Mouse (Mus musculus) stomach, embryonic 14.5 days (tissue): ENCODE results near the gene Gng2. TPM values are rescaled to one million over a fixed set of nuclear protein-coding genes. Genes with fewer than 3 reads are reported as not detected.
"Not testable (repeated sequence)": the region's sequence is repeated elsewhere in the genome, so short reads cannot be mapped to it uniquely, and the experiment has no call there.

Source experiments
- ATAC-seq: fragments of 200-750 bp; cut with Nextera tagmentation; 2 replicates; pipeline ENCODE4 v1.8.0; 2017; ENCODE audit warnings: low read depth, moderate TSS enrichment; ENCODE audit not compliant: insufficient number of reproducible peaks, insufficient read depth, low FRiP score
- H3K27ac ChIP-seq: fragments of 300-500 bp; sonication (generic); 2 replicates; pipeline ENCODE4 v1.5.1; 2014; ENCODE audit warnings: mild to moderate bottlenecking, low read length, moderate library complexity, mixed read lengths
- H3K27me3 ChIP-seq: fragments of 300-500 bp; sonication (generic); 2 replicates; pipeline ENCODE4 v1.6.1; 2014; ENCODE audit warnings: low read length, control low read depth, mixed read lengths; ENCODE audit not compliant: control insufficient read depth, insufficient read depth
- H3K36me3 ChIP-seq: fragments of 300-500 bp; sonication (generic); 2 replicates; pipeline ENCODE4 v1.6.1; 2014; ENCODE audit warnings: mild to moderate bottlenecking, control low read depth, low read length, moderate library complexity, mixed read lengths; ENCODE audit not compliant: control insufficient read depth, insufficient read depth
- H3K4me1 ChIP-seq: fragments of 300-500 bp; sonication (generic); 2 replicates; pipeline ENCODE4 v1.6.1; 2014; ENCODE audit warnings: low read length, control low read depth, mixed read lengths; ENCODE audit not compliant: control insufficient read depth, insufficient read depth
- H3K4me2 ChIP-seq: fragments of 300-500 bp; sonication (generic); replicated peaks from 2 replicates; pipeline ENCODE4 v1.6.1; 2014; ENCODE audit warnings: low read depth, low read length, control low read depth
- H3K4me3 ChIP-seq: fragments of 300-500 bp; sonication (generic); 2 replicates; pipeline ENCODE4 v1.5.1; 2014; ENCODE audit warnings: low read depth, low read length, control low read depth
- H3K9ac ChIP-seq: fragments of 300-500 bp; sonication (generic); replicated peaks from 2 replicates; pipeline ENCODE4 v1.6.1; 2014; ENCODE audit warnings: low read depth, mild to moderate bottlenecking, control low read depth, low read length, moderate library complexity, mixed read lengths
- H3K9me3 ChIP-seq: fragments of 300-500 bp; sonication (generic); 2 replicates; pipeline ENCODE4 v1.6.1; 2016; ENCODE audit warnings: low read depth, low read length, control low read depth; ENCODE audit not compliant: control insufficient read depth
- WGBS: fragments of 180-500 bp; shearing (Covaris S2); extraction: QIAGEN DNeasy Blood & Tissue Kit; methylation state at CpG from one replicate; pipeline ENCODE4 v1.1.7; 2014; 5-methylcytosine and 5-hydroxymethylcytosine counted together
- polyA plus RNA-seq: library from polyadenylated mRNA; unstranded; fragments of >200 nt; fragmentation: Nextera tagmentation; extraction: Ambion mirVana; gene quantifications from 2 replicates; pipeline ENCODE4 v1.2.1, GENCODE M21; 2014

Gene Gng2
- polyA plus RNA-seq, 1 experiment from 2014 or later, result 72.5 TPM

DNA sequence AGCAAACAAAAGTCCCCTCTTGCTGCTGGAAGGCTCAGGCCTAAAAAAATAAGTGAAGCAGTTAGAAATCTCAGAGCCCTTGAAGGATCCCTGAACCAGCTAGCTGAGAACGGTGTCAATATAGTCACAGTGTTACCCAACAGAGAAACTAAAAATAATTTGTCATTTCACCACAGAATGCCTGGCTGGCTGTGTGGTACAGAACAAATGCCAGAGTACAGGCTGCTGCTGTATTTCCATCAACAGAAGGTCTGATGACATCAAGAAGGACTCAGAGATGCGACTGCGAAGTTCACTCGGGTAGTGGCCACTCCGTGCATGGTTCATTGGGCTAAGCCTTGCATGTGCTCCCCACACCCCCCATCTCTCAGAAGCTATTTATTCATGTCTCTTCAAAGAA lies 89.9 kb downstream of the Gng2 start:
- Histone ChIP-seq H3K9me3 (no peaks in the 10 kb centered on the region), H3K4me1 (no peaks in the 10 kb centered on the region), H3K36me3 (no peaks in the 10 kb centered on the region), H3K27ac (no peak overlapping the region), H3K9ac (no peak overlapping the region), H3K4me3 (no peak overlapping the region), H3K27me3 (no peaks in the 10 kb centered on the region), H3K4me2 (no peak overlapping the region)
- WGBS, result 96% methylated on average over 5 of the region's 5 CpGs
- ATAC-seq, result no peak

DNA sequence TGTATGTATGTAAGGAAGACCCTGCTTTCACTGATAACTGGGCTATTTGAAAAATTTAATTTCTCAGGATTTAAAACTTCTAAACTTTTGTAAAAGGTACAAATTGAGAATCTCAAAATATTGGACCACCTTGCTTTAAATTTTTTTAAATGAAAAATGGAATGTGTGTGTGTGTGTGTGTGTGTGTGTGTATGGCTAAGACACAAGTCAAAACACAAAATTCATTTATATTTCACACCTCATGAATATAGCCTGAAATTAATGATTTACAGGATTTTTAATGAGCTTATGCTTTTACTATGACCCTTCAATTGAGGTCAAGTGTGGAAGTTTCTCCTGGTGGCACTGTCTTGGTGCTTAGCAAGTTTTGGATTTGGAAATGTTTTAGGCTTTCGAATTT lies 93.0 kb downstream of the Gng2 start:
- H3K4me1 ChIP-seq, H3K36me3 ChIP-seq, ATAC-seq, H3K9ac ChIP-seq, H3K27me3 ChIP-seq, H3K4me2 ChIP-seq, H3K4me3 ChIP-seq, H3K9me3 ChIP-seq, H3K27ac ChIP-seq: not testable (repeated sequence)
- WGBS, result 88% methylated on average over 1 of the region's 1 CpGs

DNA sequence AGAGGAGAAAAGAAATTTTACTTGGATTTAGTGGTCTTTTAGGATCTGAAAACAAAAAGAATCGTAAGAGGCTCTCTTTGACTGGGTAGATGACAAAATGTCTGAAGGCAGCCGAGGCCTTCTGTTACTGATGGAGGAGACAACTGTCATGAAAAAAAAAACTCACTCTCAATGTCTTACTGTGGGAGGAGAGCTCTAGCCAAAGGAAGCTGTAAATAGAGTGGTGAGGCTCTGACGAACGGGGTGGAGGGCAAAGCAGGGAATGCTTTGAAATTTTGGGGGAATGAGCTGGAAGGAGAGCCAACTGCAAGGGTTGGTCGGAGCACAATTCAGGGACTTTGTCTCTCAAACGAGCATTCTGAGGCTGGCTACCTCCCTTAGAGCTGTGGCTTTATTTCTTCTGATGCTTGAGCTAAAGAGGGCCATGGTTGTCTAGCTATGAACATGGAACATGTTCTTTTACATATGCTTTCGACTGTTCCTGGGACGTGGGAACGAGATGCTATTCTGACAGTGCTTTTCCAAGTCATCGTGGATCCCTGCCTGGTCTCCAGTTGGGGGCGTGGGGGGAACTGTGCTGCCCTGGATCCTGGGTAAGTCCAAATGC lies 103.1 kb downstream of the Gng2 start:
- H3K4me2 ChIP-seq, result no peak overlapping the region
- H3K9ac ChIP-seq, result no peak overlapping the region
- no peaks in the 10 kb centered on the region for H3K36me3 ChIP-seq
- no peak overlapping the region for H3K4me3 ChIP-seq
- H3K27ac ChIP-seq, result no peak overlapping the region
- no peaks in the 10 kb centered on the region for H3K4me1 ChIP-seq
- no peak for ATAC-seq
- WGBS, result 74% methylated on average over 11 of the region's 11 CpGs
- H3K27me3 ChIP-seq, result no peaks in the 10 kb centered on the region
- no peaks in the 10 kb centered on the region for H3K9me3 ChIP-seq

DNA sequence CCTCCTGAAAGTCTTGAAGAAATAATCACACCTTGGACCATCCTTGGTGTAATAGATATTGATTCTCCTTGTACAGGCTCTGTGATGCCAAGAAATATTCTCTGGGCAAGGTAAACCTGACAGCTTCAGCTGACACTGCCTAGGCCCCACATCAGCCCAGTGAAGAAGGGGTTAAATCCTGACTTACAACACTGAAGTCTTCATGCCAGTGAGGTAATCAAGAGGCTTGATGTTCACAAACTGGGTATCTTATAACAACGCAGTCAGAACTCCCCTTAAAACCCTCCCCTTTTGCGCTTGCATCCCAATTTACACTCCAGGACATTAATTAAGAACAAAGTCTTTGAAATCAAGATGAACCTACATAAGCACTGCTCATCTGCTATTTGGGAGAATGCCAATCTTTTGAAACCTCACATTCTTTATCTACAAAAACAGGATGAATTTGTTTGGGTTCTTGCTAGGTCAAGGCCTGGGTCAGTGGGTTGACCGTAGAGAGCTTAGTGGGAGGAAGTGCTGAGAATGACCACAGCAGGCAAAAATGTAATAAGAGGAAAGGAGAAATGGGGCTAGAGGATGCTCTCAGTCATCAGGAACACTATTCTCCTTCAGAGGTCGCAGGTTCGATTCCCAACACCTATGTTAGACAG lies 110.0 kb downstream of the Gng2 start:
- no peak overlapping the region for H3K4me2 ChIP-seq
- H3K27ac ChIP-seq, result no peak overlapping the region
- no peaks in the 10 kb centered on the region for H3K36me3 ChIP-seq
- no peak overlapping the region for H3K4me3 ChIP-seq
- no peaks in the 10 kb centered on the region for H3K9me3 ChIP-seq
- no peaks in the 10 kb centered on the region for H3K4me1 ChIP-seq
- ATAC-seq, result no peak
- 60% methylated on average over 5 of the region's 5 CpGs for WGBS
- H3K27me3 ChIP-seq, result no peaks in the 10 kb centered on the region
- H3K9ac ChIP-seq, result no peak overlapping the region

DNA sequence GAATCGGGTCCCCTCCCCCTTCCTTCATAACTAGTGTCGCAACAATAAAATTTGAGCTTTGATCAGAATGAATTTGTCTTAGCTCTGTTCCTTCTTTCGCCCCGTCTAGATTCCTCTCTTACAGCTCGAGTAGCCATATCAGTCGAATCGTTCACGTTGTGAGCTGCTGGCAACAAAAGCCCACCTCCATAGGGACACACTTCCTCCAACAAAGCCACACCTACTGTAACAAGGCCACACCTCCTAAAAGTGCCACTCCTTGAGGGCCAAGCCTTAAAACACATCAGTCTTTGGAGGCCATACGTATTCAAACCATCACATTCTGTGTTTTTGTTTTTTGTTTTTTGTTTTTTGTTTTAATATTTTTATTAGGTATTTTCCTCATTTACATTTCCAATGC lies 112.3 kb downstream of the Gng2 start:
- not testable (repeated sequence) for H3K27ac ChIP-seq, H3K36me3 ChIP-seq, ATAC-seq, H3K4me3 ChIP-seq, H3K4me1 ChIP-seq, H3K27me3 ChIP-seq, H3K9me3 ChIP-seq, H3K4me2 ChIP-seq, H3K9ac ChIP-seq
- 86% methylated on average over 9 of the region's 9 CpGs for WGBS

DNA sequence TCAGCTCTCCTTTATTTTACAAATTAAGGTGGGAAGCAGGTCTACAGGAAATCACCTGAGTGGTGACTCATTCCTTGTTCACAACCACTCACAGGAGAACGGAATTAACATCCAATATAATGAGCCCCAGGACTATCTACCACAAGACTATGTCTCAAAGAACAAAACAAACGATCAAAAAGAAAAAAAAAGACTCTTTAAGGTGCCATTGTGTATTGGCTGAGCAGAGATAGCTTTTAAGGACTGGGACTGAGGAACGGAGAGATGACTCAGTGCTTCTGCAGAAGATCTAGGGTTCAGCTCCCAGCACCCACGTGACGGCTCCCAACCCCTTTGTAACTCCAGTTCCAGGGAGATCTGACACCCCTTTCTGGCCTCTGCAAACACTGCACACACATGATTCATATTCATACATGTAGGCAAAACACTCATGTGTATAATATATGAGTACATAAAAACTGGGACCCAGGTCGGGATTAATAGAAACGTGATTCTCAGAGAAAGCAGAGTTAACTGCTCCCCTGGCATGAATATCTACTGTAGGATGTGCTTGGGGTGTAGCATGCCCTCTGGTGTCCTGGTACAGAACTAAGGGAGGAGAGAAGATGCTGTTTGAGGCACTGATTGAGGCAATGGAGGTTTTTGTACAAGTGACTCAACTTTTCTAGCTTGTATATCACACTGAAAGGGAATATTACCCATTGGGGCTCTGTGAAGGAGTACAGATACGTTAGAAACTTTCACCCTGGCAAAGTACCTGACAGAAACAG lies 115.9 kb downstream of the Gng2 start:
- ATAC-seq, result no peak
- Histone ChIP-seq H3K9me3 (peaks cover 3% of the 10 kb centered on the region; the same call in 1 of the 2 replicates), H3K27me3 (no peaks in the 10 kb centered on the region), H3K36me3 (no peaks in the 10 kb centered on the region), H3K4me1 (no peaks in the 10 kb centered on the region), H3K9ac (no peak overlapping the region), H3K4me2 (no peak overlapping the region), H3K4me3 (no peak overlapping the region), H3K27ac (no peak overlapping the region)
- 87% methylated on average over 8 of the region's 8 CpGs for WGBS

DNA sequence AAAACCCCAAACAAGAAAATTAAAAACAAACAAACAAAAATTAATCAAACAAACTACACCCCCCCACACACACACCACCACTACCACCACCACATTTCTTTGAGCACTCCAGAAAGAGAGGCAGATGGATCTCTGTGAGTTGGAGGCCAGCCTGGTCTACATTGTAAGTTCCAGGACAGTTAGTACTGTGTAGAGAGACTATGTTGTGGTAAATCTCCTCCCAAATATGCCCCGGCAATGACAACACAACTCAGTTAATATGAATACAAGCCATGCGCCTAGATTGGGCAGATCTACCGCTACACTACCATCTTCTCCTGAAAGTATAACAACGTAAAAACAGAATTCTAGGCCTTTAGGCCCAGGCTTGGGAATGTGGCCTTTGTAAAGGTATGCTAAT lies 117.1 kb downstream of the Gng2 start:
- H3K27ac ChIP-seq, result no peak overlapping the region
- no peaks in the 10 kb centered on the region for H3K27me3 ChIP-seq
- no peak overlapping the region for H3K4me3 ChIP-seq
- no peaks in the 10 kb centered on the region for H3K4me1 ChIP-seq
- H3K9ac ChIP-seq, result no peak overlapping the region
- ATAC-seq, result no peak
- WGBS, result 90% methylated on average over 4 of the region's 4 CpGs
- no peak overlapping the region for H3K4me2 ChIP-seq
- peaks cover 3% of the 10 kb centered on the region; the same call in 1 of the 2 replicates for H3K9me3 ChIP-seq
- H3K36me3 ChIP-seq, result no peaks in the 10 kb centered on the region

DNA sequence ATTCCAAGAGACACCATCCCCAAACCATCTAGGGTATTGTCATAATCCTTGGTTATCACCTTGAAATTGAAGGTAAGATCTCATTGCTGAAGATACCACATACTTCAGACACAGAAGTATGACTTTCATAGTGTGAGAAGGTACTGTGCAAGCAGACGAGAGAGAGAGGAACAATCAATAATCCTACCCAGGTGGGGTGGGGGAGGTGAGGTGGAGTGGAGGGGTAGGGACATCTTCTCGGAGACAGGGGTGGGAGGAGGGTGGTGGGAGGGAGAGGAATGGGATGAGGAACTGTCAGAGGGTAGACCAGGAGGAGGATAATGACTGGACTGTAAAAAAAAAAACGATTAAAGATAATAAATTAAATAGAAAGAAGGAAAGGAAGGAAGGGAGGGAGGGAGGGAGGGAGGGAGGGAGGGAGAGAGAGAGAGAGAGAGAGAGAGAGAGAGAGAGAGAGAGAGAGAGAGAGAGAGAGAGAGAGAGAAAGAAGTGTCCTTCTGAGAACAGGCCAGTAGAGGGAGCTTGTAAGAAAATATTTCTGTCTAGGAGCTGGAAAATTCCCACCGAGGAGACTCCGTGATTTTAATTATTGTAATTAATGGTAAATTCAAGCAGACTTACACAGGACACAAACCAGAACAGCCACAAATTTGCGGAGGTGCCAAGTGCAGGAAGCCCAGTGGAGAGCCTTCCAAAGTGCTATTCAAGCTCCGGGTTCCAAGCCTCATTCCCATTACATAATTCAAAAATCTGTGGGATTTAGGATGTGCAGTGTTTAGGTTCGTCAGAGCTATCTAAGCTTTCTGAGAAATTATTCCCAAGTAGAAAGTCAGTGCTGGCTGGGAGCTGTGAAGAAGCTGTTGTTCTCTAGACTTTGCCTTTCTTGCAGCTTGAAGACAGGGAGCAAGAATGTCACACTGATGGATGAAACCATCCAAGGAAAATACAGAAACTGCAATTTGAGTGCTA lies 118.3 kb downstream of the Gng2 start:
- Histone ChIP-seq H3K9me3 (peaks cover 3% of the 10 kb centered on the region; the same call in 1 of the 2 replicates), H3K36me3 (no peaks in the 10 kb centered on the region), H3K4me1 (no peaks in the 10 kb centered on the region), H3K27me3 (no peaks in the 10 kb centered on the region), H3K4me2 (no peak overlapping the region), H3K4me3 (no peak overlapping the region), H3K27ac (no peak overlapping the region), H3K9ac (no peak overlapping the region)
- WGBS, result 43% methylated on average over 8 of the region's 8 CpGs
- no peak for ATAC-seq
